Mouse (Mus musculus) megakaryocyte progenitor cell, adult 5-6 weeks (primary cell): ENCODE measurements around the gene Gm10486. TPM values are rescaled to one million over a fixed set of nuclear protein-coding genes. Genes with fewer than 3 reads are reported as not detected.
"Not testable (repeated sequence)": the region's sequence is repeated elsewhere in the genome, so short reads cannot be mapped to it uniquely, and the experiment has no call there.

Experiments used
- ATAC-seq: replicated peaks from 2 replicates; pipeline ENCODE4 v1.8.0; 2016; ENCODE audit warnings: mild to moderate bottlenecking, moderate TSS enrichment, inconsistent platforms; ENCODE audit not compliant: poor library complexity
- total RNA-seq, 2 experiments: library from RNA; stranded (forward) in 1 of 2; stranded (reverse) in 1 of 2; fragments of 157-497, 149-512 nt in 1 of 2; fragments of 200-1000 nt in 1 of 2; gene quantifications; 2 replicates each; pipeline versions ENCODE4 v1.2.3 to v1.2.4; 2015 to 2017

Gm10486 gene
- not detected in 2 replicates for total RNA-seq (2015)
- not detected in 2 replicates for total RNA-seq (2017)

- ATAC-seq = not testable (repeated sequence)
Observed at GRCm38 (mm10) chrX:35067084-35067483, at the start of gene Gm10486. Gene Gm10486, plus strand, starts transcription at chrX:35067384.
